Mouse (Mus musculus): ENCODE measurements around the gene Lsr.

DNA sequence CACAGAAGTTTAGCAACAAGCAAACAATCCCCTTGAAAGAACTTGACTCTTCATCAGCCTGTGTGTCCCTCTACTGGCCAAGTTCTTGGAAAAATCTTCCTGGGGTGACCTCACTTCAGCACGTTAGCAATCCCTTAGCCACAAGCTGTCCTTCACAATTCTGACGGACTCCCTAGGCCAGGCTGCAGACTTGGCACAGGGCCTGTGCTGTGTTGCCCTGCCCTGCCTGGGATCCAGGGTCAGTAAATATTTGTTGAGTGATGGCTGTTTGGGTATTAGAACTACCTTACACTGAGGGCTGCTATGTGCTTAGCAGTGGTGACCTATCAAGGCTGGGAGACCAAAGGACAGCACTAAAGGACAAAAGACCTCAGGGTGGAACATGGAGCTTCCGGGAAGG, 19.2 kb downstream of the Lsr start:
- TF ChIP-seq HCFC1 (IDR thresholded peaks at IDR 0.05; ENCODE audit: borderline replicate concordance, insufficient read depth, low read length) (no peak), ZNF384 (IDR thresholded peaks at IDR 0.05; ENCODE audit: low read depth, low read length) (no peak), MAFK (IDR thresholded peaks at IDR 0.05; ENCODE audit: insufficient read depth, low read depth, low read length) (no peak), CHD2 (IDR thresholded peaks at IDR 0.05; ENCODE audit: low read depth, low read length) (no peak)

All from ES-E14 (cell line).